In the genomic region with DNA sequence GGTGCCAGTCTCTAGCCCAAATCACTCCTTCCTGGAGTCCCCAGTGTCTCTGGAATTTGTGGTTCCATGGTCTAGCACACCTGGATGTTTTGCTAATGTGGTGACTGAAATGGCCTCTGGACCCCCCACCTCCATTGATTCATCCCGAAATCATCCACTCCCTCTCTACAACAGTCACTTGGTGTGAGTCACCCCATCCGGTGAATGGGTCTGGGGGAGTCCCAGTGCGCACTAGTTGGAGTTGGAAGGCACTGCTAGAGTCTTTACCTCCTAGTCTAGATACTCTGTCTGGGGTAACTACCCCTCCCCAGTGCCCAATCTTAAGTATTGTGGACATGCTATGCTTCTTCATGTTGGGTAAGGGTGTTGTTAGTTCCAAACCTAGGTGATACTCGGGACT, we compare ENCODE assay signal across 8 mouse cellular contexts. TPM values are rescaled to one million over a fixed set of nuclear protein-coding genes. Genes with fewer than 3 reads are reported as not detected.
DNase-seq lines count a peak whose midpoint lies in the region; ATAC-seq and TF ChIP-seq lines count a peak whose summit lies in the region.

No protein-coding gene starts in this region.

- no peak for TF ChIP-seq CTCF in left cerebral cortex, adult 2 months (IDR thresholded peaks at IDR 0.05)

- H3K9ac ChIP-seq in embryonic facial prominence, embryonic 12.5 days = peak overlapping the region; percentile 64; the same call in 1 of the 2 replicates
- peak overlapping the region; percentile 76 for H3K9ac ChIP-seq in intestine, embryonic 14.5 days (ENCODE audit: low read length)
- H3K9ac ChIP-seq in neural tube, embryonic 12.5 days = peak overlapping the region; percentile 63; the same call in 1 of the 2 replicates

- no peaks in the 10 kb centered on the region for H3K27me3 ChIP-seq in embryonic facial prominence, embryonic 12.5 days
- no peaks in the 10 kb centered on the region for H3K27me3 ChIP-seq in intestine, embryonic 14.5 days (replicated peaks; ENCODE audit: control insufficient read depth, insufficient read depth, low read length)
- 0 out of 2 replicates have a peak, but pooled peaks cover 4% of the 10 kb centered on the region for H3K27me3 ChIP-seq in neural tube, embryonic 12.5 days (replicated peaks)

- no peak for DNase-seq in left cerebral cortex, adult 2 months (ENCODE audit: extremely low spot score in 1 of 2, low spot score in 2 of 2)
- DNase-seq in left cerebral cortex, postnatal 36 days (ENCODE audit: low spot score in 2 of 2) = no peak
- DNase-seq in intestine, embryonic 14.5 days (ENCODE audit: low spot score) = no peak
- no peak for DNase-seq in thymus, postnatal 4 days
- no peak for DNase-seq in kidney, postnatal 25 days

- peaks cover 3% of the 10 kb centered on the region; the same call in 1 of the 2 replicates for H3K36me3 ChIP-seq in embryonic facial prominence, embryonic 12.5 days
- H3K36me3 ChIP-seq in intestine, embryonic 14.5 days (ENCODE audit: control insufficient read depth, insufficient read depth, low read length) = peaks cover 18% of the 10 kb centered on the region
- H3K36me3 ChIP-seq in neural tube, embryonic 12.5 days = no peaks in the 10 kb centered on the region

- H3K4me3 ChIP-seq in left cerebral cortex, adult 2 months = peak overlapping the region; percentile 52
- H3K4me3 ChIP-seq in embryonic facial prominence, embryonic 12.5 days = peak overlapping the region; percentile 50
- peak overlapping the region; percentile 67 for H3K4me3 ChIP-seq in intestine, embryonic 14.5 days (ENCODE audit: low read depth, low read length)
- H3K4me3 ChIP-seq in neural tube, embryonic 12.5 days = peak overlapping the region; percentile 47

- ATAC-seq in embryonic facial prominence, embryonic 12.5 days (ENCODE audit: insufficient number of reproducible peaks, insufficient read depth, low FRiP score, low TSS enrichment) = no peak
- no peak for ATAC-seq in intestine, embryonic 14.5 days (replicated peaks; ENCODE audit: low FRiP score, low TSS enrichment, low read depth)
- no peak for ATAC-seq in neural tube, embryonic 12.5 days (ENCODE audit: low FRiP score, low read depth)
- no peak for ATAC-seq in CD4-positive, CD25-positive, alpha-beta regulatory T cell, adult 4 months

- no peak overlapping the region for H3K27ac ChIP-seq in left cerebral cortex, adult 2 months
- H3K27ac ChIP-seq in embryonic facial prominence, embryonic 12.5 days = no peak overlapping the region
- H3K27ac ChIP-seq in intestine, embryonic 14.5 days (ENCODE audit: low read depth) = no peak overlapping the region; the same call in 1 of the 2 replicates
- no peak overlapping the region for H3K27ac ChIP-seq in neural tube, embryonic 12.5 days

- intact Hi-C loops in left cerebral cortex, adult 2 months (cut with DNase I) = loop anchor here (5.0 kb wide), 3 partner anchors 109 to 384 kb away; a partner anchor contains a TSS
- intact Hi-C loops in left cerebral cortex, postnatal 36 days (cut with DNase I) = loop anchor here (5.0 to 10.0 kb wide), 3 partner anchors 109 to 376 kb away; a partner anchor contains a TSS

- H3K4me2 ChIP-seq in embryonic facial prominence, embryonic 12.5 days (replicated peaks) = peak overlapping the region; percentile 60
- H3K4me2 ChIP-seq in intestine, embryonic 14.5 days (ENCODE audit: low read length) = peak overlapping the region; percentile 73
- H3K4me2 ChIP-seq in neural tube, embryonic 12.5 days (replicated peaks) = peak overlapping the region; percentile 72

- H3K4me1 ChIP-seq in embryonic facial prominence, embryonic 12.5 days = peaks cover 25% of the 10 kb centered on the region
- peaks cover 34% of the 10 kb centered on the region for H3K4me1 ChIP-seq in intestine, embryonic 14.5 days (replicated peaks; ENCODE audit: control insufficient read depth, insufficient read depth, low read length)
- H3K4me1 ChIP-seq in neural tube, embryonic 12.5 days = peaks cover 26% of the 10 kb centered on the region

- no peaks in the 10 kb centered on the region for H3K9me3 ChIP-seq in embryonic facial prominence, embryonic 12.5 days
- H3K9me3 ChIP-seq in intestine, embryonic 14.5 days (ENCODE audit: control insufficient read depth, low read length) = no peaks in the 10 kb centered on the region
- H3K9me3 ChIP-seq in neural tube, embryonic 12.5 days = no peaks in the 10 kb centered on the region

- 69% methylated on average over 4 of the region's 4 CpGs for WGBS in embryonic facial prominence, embryonic 12.5 days
- 63% methylated on average over 4 of the region's 4 CpGs for WGBS in intestine, embryonic 14.5 days
- 71% methylated on average over 4 of the region's 4 CpGs for WGBS in neural tube, embryonic 12.5 days

RNA-seq across cellular contexts. Expression of a gene that starts 2.1 kb away (rescaled TPM):
- total RNA-seq in left cerebral cortex, adult 2 months (2021) = 10 to 100 TPM in 1 of 2 experiments, 1 to 10 TPM in 1; 9.6 to 12.2 TPM
- total RNA-seq in left cerebral cortex, postnatal 36 days (2021) = 1 to 10 TPM; 8.2 to 8.9 TPM
- 51.0 and 55.7 TPM in 2 replicates for polyA plus RNA-seq in embryonic facial prominence, embryonic 12.5 days (2016; fragmentation: Nextera tagmentation; extraction: Ambion mirVana)
- 87.0 and 88.2 TPM in 2 replicates for polyA plus RNA-seq in intestine, embryonic 14.5 days (2014; fragmentation: Nextera tagmentation; extraction: Ambion mirVana)
- polyA plus RNA-seq in neural tube, embryonic 12.5 days (2016; fragmentation: Nextera tagmentation; extraction: Ambion mirVana) = 34.3 and 37.9 TPM in 2 replicates
- polyA plus RNA-seq in CD4-positive, CD25-positive, alpha-beta regulatory T cell, adult 4 months (2017; shearing (Covaris generic)) = under 1 TPM; 0.16 to 0.65 TPM

RNA-seq across cellular contexts. Expression of a gene that starts 23.9 kb away (rescaled TPM):
- total RNA-seq in left cerebral cortex, adult 2 months (2021) = 100 to 1,000 TPM; 135 to 138 TPM
- 100 to 1,000 TPM; 128 to 155 TPM for total RNA-seq in left cerebral cortex, postnatal 36 days (2021)
- 102 and 110 TPM in 2 replicates for polyA plus RNA-seq in embryonic facial prominence, embryonic 12.5 days (2016; fragmentation: Nextera tagmentation; extraction: Ambion mirVana)
- polyA plus RNA-seq in intestine, embryonic 14.5 days (2014; fragmentation: Nextera tagmentation; extraction: Ambion mirVana) = 146 and 160 TPM in 2 replicates
- polyA plus RNA-seq in neural tube, embryonic 12.5 days (2016; fragmentation: Nextera tagmentation; extraction: Ambion mirVana) = 61.8 and 69.1 TPM in 2 replicates
- 1 to 10 TPM; 7.6 to 8.9 TPM for polyA plus RNA-seq in CD4-positive, CD25-positive, alpha-beta regulatory T cell, adult 4 months (2017; shearing (Covaris generic))

RNA-seq across cellular contexts. Expression of a gene that starts 33.7 kb away (rescaled TPM):
- 10 to 100 TPM; 54.0 to 57.8 TPM for total RNA-seq in left cerebral cortex, adult 2 months (2021)
- 10 to 100 TPM; 53.7 to 58.3 TPM for total RNA-seq in left cerebral cortex, postnatal 36 days (2021)
- 0.50 and 0.55 TPM in 2 replicates for polyA plus RNA-seq in embryonic facial prominence, embryonic 12.5 days (2016; fragmentation: Nextera tagmentation; extraction: Ambion mirVana)
- 4.1 and 4.3 TPM in 2 replicates for polyA plus RNA-seq in intestine, embryonic 14.5 days (2014; fragmentation: Nextera tagmentation; extraction: Ambion mirVana)
- 1.2 and 1.3 TPM in 2 replicates for polyA plus RNA-seq in neural tube, embryonic 12.5 days (2016; fragmentation: Nextera tagmentation; extraction: Ambion mirVana)
- polyA plus RNA-seq in CD4-positive, CD25-positive, alpha-beta regulatory T cell, adult 4 months (2017; shearing (Covaris generic)) = under 1 TPM in 1 of 2 experiments, not detected in 1; 0.13 TPM

RNA-seq across cellular contexts. Expression of a gene that starts 50.3 kb away (rescaled TPM):
- total RNA-seq in left cerebral cortex, adult 2 months (2021) = 1 to 10 TPM; 3.8 to 4.1 TPM
- 1 to 10 TPM; 2.3 to 4.9 TPM for total RNA-seq in left cerebral cortex, postnatal 36 days (2021)
- polyA plus RNA-seq in embryonic facial prominence, embryonic 12.5 days (2016; fragmentation: Nextera tagmentation; extraction: Ambion mirVana) = 0.36 and 0.57 TPM in 2 replicates
- 0.61 and 0.75 TPM in 2 replicates for polyA plus RNA-seq in intestine, embryonic 14.5 days (2014; fragmentation: Nextera tagmentation; extraction: Ambion mirVana)
- 1.0 and 1.3 TPM in 2 replicates for polyA plus RNA-seq in neural tube, embryonic 12.5 days (2016; fragmentation: Nextera tagmentation; extraction: Ambion mirVana)
- under 1 TPM in 1 of 2 experiments, not detected in 1; 0.20 TPM for polyA plus RNA-seq in CD4-positive, CD25-positive, alpha-beta regulatory T cell, adult 4 months (2017; shearing (Covaris generic))

Comparison
In these comparisons a context has a peak if more than half of its experiments do, and no peak if none do; other contexts are left out.
1. RNA of a gene that starts 2.1 kb away (polyA plus RNA-seq): 87.0 to 88.2 TPM in intestine, embryonic 14.5 days, 51.0 to 55.7 TPM in embryonic facial prominence, embryonic 12.5 days and 34.3 to 37.9 TPM in neural tube, embryonic 12.5 days; 0.16 to 0.65 TPM in CD4-positive, CD25-positive, alpha-beta regulatory T cell, adult 4 months; every median in the first group is over 10 times any median in the second.
2. Peak in every context shown above with its lines, with median percentiles within 50 percentile points of each other: H3K4me3 ChIP-seq, H3K4me2 ChIP-seq and H3K9ac ChIP-seq.